Mouse (Mus musculus) layer of hippocampus, postnatal 25 days (tissue): ENCODE data around the gene Zfp385c. TPM values are rescaled to one million over a fixed set of nuclear protein-coding genes. Genes with fewer than 3 reads are reported as not detected.
A peak's percentile ranks its signal among the peaks of the same experiment; 100 is the strongest.
"Not testable (repeated sequence)": the region's sequence is repeated elsewhere in the genome, so short reads cannot be mapped to it uniquely, and the experiment has no call there.

Source experiments
- DNase-seq, 2 experiments: peaks; one replicate each; pipeline ENCODE4 v3.0.0; 2022; ENCODE audit warnings: mixed read lengths in 2 of 2, low spot score in 1 of 2; ENCODE audit errors: extremely low spot score in 1 of 2
- total RNA-seq, 2 experiments: library from RNA; stranded (reverse); gene quantifications; 2 replicates each; pipeline ENCODE4 v1.2.3; 2021

The Zfp385c gene
- total RNA-seq, 2 experiments from 2014 or later, result 0.31 TPM; not detected in 1

DNA sequence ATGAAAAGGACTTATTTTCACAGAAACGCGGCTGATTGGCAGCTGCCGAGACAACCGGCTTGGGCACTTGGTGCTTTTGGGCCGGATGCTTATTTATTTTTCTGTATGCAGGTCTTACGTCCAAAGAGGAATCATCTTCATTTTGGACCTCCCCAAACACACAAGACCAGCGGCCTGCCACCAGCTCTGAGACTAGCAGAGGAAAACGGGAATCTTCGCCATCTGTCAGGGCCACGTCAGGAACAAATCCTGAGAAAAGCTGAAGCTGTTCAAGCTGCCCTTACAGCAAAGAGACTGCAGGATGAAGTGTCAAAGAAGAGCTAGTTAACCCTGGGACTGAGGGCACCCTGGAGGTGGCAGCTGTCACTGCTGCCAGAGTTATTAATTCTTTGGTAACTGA lies 86.8 kb downstream of the Zfp385c start:
- no peak for DNase-seq

DNA sequence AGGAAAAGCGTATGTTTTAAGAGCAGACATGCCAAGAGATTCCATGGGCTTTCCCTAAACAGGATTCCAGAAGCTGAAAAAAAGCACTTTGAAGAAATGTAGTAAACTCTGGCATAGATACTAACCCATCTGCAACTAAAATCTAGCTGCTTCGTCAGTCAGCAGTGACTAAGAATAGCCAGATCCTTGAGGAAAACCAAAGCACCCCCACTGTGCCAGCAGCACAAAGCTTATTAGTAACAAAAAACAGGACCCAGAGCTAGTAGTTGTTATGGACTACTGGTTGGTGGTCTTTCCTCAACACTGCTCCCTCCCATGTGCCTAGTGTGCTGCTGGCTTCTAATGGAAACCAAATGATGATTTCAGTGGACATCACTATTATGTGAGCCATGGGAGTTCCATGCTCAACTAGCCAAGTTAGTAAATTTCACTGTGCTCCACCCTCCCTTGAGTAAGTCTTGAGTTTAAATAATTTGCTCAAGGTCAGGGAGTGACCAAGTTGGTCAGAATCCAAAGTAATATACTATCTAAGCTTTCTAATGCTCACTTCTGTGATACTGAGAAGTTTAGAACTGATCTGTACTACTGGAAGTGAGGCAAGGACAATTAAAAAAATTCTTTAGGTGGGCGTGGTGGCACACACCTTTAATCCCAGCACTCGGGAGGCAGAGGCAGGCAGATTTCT lies 87.8 kb downstream of the Zfp385c start:
- DNase-seq, result no peak

DNA sequence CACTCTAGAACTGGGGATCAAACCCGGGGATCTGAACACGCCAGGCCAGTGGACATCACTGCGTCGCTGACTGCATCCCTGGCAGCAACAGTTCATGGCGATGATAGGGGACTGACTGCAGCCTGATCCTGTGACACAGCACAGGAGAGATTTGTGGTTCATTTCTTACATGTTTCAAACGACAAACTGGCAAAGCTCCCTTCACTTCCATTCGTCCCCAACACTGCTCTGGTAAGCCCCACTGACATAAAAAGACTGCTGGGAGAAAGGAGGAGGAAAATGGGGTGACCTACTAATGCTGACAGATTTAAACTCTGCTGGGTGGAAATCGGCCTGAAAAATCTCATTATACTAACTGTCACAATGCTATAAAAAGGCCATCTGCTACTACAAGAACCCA lies 88.4 kb downstream of the Zfp385c start:
- no peak for DNase-seq

DNA sequence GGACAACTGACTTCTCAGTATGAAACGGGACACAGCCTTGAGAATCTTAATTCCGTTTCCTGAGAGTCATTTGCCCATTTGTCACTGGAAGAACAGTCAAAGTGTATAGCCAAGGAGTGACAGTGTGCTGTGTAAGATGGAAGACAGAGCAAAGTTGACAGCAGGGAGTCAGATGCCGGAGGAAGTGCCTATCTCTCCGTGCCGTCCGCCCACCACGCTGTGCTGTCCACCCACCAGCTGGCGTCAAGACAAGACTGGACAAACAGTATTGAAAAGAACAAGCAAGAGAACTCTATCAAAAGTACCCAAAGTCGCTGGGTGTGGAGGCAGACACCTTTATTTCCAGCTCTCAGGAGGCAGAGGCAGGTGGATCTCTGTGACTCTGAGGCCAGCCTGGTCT lies 89.1 kb downstream of the Zfp385c start:
- DNase-seq, result no peak

DNA sequence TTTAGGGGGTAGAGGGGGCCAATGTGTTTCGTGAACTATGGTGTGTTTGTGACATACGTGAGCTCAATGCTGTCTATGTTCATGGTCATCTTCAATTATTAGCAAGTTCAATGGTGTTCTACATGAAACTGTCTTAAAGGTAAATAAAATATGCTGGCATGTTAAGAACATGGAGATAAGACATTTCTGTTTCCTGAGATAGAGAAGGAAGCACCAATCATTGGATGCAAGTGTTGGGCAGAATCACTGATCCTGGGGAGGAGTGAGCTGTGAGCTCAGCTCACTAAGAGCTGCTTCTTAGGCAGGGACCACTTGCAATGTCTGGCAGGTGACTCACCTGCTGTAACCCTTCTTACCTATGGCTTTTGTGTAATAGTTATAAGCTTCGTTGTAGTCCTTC lies 90.9 kb downstream of the Zfp385c start:
- DNase-seq, result no peak

DNA sequence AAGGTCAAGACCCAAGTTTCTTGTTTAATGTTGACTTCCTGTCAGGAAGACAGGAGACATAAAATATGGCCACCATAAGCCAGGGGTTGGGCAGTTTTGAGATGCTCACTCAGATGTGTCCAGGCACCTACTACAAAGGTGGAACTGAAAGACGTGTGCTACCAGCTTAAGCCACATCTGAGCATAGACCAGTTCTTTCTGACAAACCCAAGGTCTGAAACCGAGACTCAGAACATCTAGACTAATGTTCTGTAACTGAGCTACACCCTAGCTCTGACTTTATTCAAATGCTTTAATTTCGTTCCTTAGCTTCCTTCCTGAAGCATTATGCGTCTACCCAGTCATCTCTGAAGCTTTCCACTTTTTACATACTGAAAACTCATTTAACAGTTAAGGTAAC lies 94.2 kb downstream of the Zfp385c start:
- no peak for DNase-seq

DNA sequence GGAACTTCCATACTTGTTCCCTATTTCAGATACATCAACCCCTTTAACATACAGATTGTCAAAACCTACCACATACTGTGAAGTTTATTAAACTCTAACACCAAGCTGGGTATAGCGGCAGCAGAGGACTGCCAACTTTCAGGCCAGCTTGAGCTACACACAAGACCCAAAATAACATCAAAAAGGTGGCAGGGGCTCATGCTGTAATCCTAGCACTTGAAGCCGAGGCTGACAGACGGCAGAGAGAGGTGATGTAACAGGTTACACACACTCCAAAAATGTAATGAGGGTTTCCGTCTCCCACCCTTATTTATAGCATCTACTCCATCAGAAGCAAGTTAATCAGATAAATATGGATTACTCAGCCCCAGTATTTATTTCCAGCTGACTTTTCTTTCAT lies 96.7 kb downstream of the Zfp385c start:
- no peak for DNase-seq

DNA sequence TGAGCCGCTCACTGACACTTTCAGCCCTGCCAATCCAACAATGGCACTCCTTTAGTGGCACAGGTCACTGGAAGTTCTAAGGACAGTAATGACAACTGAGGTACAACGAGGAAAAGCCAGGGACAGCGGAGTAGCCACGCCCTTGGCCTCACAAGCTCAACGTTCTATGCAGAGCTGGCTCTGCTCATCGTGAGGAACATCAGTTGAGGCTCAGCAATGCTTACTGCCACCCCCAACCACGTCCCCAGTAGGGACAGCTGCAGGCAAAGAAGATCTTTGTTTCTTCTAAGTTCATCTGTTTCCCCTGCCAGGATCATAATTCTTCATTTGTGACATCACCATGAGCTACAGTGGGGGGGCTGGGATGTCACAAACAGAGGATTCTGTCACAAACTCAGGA lies 97.6 kb downstream of the Zfp385c start:
- DNase-seq, result no peak

DNA sequence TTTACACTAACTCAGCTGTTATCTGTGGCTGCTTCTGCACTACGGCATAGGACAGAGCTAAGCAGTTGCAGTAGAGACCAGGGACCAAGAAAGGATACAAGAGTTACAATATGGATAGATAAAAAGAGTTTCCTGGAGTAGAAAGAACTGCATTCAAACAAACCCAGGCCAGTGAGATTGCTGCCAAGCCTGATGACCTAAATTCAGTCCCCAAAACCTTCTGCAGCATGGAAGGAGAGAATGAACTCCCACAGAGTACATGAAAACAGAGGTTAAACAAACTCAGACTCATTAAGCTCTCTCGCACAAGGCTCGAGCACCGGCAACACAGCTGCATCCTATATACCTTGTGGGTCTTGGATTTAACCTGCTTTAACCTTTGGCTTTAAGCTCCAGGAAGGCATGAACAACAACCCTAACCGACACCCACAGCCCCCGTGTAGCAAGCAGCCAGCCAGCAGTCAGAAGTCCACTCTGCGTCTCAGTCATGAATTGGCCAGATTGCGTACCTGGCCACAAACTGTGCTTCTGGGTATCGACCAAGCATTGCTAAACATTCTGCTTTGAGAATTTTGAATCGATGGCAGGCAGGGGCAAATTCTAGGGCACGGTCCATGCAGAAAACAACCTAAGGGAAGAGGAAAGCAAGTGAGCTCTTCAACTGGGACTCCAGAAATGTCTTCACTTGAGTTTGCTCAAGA lies 99.8 kb downstream of the Zfp385c start:
- no peak for DNase-seq

DNA sequence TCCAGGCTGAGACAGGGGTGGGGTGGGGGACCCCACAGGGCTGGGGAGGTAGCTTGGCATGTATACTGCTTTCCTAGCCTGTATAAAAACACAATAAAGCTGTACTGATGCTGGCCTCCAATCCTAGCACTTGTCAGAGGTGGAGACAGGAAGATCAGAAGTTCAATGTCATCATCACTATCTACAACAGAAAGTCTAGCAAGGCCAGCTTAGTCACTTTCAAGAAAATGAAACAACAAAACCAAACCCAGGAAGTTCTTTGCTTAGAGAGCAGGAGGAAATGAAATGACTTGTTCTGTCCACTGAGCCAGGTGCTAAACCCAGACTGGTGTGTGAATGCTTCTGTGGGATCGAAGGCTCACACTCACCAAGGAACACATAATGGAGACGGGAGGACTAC lies 103.8 kb downstream of the Zfp385c start:
- no peak for DNase-seq

DNA sequence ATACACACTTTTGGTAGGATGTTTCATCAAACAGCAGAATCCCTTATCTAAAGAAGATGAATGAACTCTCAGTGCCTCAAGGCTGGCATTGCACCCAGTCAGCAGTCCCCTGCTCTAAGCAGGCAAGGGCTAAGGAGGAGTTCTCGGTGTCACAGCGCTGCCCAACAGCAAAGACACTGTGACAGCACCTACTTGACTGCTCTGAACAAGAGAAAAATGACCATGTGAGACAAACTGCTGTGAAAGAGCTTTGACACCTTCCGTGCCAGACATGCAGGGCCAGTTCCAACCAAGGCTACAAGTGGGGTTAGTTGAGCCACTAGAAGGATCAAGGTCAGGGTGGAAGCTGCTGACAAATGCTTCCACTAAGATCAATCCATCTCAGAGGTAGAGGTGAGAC lies 107.1 kb downstream of the Zfp385c start:
- DNase-seq, result no peak

DNA sequence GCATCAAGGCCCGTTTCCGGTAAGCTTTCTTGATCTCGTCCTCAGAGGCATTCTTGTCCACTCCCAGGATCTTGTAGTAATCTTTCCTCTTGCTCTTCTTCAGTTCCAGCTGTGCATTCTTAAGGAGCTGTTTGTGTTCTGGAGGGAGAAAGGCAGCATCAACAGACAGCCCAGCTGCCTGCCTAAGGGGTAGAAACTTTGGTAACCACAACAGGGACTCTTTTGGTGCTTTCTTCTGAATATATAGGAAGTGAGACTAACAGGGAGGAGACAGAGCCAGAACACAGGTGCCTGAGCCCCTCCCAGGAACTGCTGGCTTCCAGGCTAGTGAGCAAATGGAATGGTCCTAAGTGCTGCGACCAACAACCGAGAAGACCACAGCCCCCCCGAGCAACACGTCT lies 107.7 kb downstream of the Zfp385c start:
- DNase-seq, result no peak

DNA sequence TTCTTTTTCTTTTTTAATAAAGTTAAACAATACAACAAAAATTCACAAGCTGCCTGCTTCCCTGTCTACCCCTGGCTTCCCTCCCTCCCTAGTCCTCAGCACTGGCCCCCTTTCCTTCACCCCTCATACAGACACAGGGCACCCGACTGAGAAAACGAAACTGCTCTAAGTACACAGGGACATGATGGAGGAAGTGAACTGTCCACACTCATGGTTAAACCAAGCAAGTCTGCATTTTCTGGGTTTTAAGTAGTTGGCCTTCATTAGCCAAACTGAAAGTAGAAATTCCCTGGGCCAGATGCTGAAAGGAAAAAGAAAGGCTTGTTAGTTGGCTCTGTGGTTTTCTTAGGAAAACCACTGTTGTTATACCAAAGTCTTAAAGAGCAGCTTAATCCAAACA lies 109.4 kb downstream of the Zfp385c start:
- DNase-seq, result no peak

DNA sequence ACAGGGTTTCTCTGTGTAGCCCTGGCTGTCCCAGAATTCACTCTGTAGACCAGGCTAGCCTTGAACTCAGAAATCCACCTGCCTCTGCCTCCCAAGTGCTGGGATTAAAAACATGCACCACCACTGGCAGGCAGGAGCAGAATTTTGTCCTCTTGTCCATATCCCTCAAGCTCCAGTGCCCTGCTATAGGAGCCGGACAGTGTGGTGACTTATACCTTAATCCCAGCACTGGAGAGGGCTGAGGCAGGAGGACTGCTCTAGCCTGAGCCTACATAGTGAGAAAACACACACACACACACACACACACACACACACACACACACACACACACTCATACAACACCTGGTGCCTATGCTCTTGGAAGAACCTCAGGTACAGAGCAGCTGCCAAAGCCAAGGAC lies 109.8 kb downstream of the Zfp385c start:
- not testable (repeated sequence) for DNase-seq

DNA sequence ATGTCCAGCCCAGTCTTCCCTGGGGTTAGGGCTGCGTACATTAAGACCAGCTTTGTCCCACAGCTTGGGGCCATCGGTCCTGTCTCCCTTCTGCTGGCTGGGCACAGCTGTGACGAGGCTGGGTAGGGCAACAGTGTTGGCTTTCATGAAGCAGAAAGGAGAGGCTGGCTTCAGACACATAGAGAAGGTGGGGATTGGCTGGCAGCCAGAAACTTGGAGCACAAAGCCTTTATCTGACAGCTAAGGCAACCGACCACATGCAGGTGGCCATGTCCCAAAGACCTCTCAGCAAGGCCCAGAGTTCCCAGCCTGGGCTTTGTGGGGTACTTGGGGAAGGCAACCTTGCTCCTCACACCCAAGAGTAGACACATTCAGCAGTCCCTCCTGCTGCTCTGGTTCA lies 110.5 kb downstream of the Zfp385c start:
- peak in 1 of 2 experiments; percentile 45 for DNase-seq

DNA sequence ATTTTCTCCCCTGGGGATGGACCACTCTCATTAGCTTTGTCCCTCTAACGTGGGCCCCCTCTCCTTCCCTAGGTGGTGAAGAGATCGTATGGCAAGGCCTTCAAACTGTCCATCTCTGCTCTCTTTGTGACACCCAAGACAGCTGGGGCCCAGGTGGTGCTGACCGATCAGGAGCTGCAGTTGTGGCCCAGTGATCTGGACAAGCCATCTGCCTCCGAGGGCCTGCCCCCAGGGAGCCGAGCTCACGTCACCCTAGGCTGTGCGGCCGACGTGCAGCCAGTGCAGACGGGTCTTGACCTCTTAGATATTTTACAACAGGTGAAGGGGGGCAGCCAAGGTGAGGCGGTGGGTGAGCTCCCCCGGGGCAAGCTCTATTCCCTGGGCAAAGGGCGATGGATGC lies 112.0 kb downstream of the Zfp385c start:
- DNase-seq, result no peak

DNA sequence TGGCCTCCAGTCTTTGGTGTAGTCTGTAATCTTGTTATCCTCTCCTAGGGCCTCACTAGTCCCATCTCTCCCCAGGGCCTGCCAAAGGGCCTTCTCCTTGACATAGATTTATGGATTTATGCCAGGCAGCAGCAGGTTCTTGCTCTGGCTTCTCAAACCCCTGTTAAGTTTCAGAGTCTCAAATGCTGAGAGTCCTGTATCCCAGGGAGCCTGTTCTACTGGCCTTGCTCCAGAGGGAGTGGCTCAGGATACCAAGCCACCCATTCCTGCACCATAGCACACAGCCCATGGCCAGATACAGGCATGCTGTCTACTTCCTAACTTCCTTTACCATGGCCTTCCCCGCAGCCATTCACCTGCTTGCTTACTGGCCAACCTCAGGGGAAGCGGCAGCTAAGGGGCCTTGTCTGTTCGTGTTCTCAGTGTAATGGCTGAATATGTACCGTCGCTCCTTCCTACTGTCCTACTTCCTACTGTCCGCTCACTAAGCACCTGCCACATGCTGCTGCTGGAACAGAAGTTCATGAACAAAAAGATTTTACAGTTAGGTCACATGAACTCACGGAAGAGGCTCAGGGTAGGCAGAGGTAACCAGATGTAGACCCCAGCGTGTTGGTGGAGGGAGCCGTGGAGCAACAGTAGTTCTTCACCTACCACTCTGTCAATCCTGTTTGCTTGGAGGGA lies 113.0 kb downstream of the Zfp385c start:
- no peak for DNase-seq

DNA sequence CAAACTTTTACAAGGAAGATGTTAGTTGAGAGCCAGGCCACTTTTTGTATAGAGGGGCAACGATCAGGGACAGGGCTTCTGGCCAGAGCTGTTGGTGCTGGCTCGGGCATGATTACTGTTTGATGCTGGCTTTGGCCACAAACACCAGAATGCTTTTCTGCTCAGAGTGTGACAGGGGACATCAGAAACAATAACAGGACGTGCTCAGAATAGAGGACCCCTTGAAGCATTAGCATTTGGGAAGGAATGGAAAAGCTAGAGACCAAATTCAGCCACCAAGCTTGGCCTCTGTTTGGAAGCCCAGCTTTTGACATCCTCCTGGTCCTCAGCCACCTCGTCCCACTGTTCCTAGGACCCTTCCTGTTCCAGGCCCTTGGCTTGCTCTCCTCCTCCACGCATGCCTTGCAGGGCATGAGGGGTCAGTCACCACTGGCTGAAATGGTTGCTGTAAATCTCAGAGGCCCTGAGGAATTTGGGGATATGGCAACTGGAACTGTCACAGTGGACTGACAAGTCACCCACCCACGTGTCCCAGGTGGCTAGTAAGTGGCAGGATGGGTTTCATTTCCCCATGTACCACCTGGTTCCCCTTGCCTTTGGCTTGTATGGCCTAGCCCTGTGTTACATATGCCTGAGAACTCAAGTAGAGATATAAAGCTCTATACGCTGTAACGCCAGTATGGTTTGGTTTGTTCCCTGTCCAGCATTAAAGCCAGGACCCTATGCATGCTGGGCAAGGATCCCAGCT lies 114.2 kb downstream of the Zfp385c start:
- no peak for DNase-seq
